Mouse (Mus musculus) naive thymus-derived CD4-positive, alpha-beta T cell, adult 2 months (primary cell): ENCODE measurements at regions not wholly inside any gene's neighbourhood (a gene's known extent, or its start where the extent isn't known, plus 50 kb on each side); places are given as distances from the start of the nearest gene placed in this dataset.

Experiments used
- DNase-seq: peaks from one replicate; pipeline ENCODE4 v3.0.0-alpha.2; 2011; ENCODE audit warnings: low read depth

GRCm38 (mm10) chr10:8018229-8019026 is 62.4 kb upstream of the Tab2 start:
- DNase-seq: no peak

DNA sequence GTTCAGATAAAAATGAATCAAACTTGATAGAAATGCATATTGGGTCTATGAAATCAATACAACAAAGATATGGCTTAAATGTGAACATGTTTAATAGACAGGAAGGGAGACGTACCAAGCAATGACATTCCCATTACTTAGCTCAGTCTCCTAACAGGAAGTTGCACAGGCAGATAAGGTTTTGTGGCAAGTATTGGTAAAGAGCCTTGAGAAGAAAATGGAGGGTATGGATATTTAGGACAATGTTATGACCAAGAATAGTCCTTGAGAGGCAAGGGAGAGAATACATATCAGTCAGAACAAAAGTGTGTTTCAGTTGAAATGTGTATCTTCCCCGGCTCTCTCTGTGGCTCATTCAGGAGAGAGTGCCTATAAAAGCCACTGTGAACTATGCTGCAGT is 60.7 kb upstream of the Tab2 start:
- no peak for DNase-seq

- no peak for DNase-seq
Measured at GRCm38 (mm10) chr10:8011744-8012143, 55.7 kb upstream of the Tab2 start.

GRCm38 (mm10) chr10:8011138-8011537 is 55.1 kb upstream of the Tab2 start:
- no peak for DNase-seq

DNA sequence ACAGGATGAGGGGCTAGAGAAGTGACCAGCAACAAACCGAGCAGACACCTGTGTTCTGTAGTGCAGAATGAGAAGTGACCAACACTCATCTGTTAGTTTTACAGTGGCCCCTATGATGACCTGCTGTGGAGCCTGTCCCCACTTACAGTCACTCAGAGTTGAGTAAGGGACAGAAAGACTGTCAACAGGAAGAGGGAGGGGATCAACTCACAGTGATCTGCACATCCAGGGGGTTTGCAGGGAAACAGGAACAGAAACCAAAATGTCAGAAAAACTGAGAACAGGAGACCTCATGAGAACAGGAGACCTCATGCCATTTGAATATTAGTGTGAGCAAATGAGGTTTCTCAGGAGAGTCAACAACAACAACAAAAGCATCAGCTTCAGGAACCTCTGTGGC is 53.8 kb upstream of the Tab2 start:
- DNase-seq: no peak

DNA sequence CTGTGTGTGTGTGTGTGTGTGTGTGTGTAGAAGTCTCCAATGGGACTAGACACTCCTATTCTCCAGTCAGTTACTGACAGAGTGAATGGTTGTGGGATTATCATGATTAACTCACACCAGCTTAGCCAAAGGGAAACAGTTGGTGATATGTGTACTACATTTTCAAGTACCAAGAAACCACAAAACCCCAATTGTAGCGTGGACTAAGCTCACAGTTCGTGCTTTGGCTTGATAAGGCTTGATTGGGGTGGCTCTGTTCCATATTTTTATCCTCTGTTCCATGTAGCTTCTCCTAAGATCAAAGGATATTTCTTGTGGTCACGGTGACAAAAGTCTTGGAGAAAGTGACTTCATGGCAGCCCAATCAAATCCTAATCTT is 51.9 kb upstream of the Tab2 start:
- DNase-seq: no peak

DNA sequence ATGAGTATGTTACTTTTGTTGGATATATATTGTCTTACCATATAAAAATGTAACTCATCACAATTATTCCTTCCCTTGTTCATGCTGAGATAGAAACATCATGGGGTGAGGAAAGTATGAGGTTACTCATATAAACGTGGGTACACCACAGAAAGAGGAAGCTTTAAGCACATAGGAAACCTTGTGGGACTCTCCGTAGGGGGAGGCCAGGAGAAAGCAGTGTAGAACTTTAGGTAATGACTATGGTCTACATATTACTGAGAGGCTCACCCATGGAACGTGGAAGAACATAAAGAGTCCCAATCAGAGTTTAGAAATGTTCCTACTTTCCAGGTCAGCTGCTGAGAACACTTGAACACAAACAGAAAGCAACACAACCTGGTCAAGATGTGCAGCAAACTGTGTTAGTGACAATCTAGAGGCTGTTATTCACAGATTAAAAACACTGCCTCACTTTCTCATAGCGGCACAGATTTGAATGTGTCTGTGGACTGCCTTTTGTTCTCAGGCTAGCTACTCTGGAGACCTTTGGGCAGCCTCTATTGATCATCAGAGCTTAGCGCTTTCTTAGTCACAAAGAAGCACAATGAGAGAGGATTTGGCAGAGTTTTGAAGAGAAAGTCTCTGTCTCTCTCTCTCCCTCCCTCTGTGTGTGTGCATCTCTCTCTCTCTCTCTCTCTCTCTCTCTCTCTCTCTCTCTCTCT is 51.4 kb upstream of the Tab2 start:
- no peak for DNase-seq
